Mouse (Mus musculus) gastrocnemius, postnatal 36 days (tissue): ENCODE data around the gene Smyd3. TPM values are rescaled to one million over a fixed set of nuclear protein-coding genes. Genes with fewer than 3 reads are reported as not detected.

ENCODE experiments used
- DNase-seq, 2 experiments: peaks; one replicate each; pipeline ENCODE4 v3.0.0; 2022
- intact Hi-C: fragments of 180-260 bp; cut with DNase I; formaldehyde crosslinking; loops from one replicate; pipeline ENCODE4 v1.15.1; 2025
- total RNA-seq, 2 experiments: library from RNA; stranded (reverse); gene quantifications; 2 replicates each; pipeline ENCODE4 v1.2.3; 2021

Gene Smyd3
- total RNA-seq, 2 experiments from 2014 or later = 3.4 to 4.6 TPM

DNA sequence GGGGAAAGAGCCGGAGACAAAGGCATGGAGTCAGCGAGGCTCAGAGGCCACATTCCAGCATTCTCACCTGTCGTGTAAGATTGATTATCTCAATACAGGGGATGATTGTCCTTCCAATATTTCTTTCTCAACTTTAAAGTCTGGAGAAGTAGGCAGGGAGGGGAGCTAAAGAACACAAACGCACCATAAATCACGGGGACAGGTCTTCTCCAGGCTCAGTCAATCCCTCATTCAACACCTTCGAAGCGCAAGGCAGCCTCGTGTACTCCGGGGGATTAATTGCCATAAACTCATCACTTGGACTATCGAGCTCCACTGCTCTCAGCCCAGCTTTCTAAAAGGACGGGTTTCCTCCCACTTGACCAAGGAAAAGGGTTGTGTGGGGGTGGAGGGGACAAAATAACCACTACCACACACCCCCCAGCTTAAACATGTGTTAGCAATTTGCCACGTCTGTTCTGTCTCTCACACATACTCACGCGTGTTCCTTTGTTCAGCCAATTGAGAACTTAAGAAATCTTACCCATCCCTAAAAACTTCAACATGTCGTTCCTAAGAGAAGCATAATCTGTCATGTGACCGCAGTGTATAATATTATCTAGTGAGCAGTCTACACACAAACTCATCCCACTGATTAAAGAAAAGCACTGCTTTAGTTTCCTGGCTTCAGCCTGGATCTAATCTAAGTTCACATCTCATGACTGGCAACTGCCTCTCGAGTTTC lies 43.8 kb downstream of the Smyd3 start:
- intact Hi-C loops = loop anchor here (10.0 kb wide), 1 partner anchor 329 kb away; no protein-coding TSS in a partner anchor
- no peak for DNase-seq

DNA sequence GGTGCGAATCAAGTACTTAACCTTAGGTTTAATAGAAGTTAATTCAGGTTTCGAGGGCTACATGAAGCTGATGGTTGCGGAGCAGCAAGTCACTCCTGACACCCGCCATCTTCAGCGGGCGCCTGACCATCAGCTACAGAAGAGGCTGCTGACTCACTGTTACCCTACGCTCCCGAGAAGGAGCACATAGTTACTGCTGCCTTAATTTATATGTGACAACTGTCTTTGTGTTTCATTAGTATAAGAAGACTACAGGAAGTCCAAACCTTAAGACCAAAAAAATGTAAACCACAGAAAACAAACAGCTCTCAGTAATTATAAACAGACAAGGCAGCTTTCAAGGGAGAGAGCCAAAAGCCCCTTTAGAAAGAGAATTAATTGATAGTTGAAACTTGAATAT lies 49.9 kb downstream of the Smyd3 start:
- intact Hi-C loops = no loop called here
- no peak for DNase-seq

DNA sequence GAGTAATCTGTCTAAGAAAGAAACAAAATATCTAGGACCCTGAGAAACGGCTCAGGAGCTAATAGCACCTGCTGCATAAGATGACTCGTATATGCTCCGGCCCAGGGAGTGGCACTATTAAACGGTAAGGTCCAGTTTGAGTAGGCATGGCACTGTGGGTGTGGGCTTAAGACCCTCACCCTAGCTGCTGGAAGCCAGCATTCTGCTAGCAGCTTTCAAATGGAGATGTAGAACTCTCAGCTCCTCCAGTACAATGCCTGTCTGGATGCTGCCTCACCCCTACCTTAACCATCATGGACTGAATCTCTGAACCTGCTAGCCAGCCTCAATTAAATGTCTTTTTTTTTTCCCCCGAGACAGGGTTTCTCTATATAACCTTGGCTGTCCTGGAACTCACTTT lies 55.5 kb downstream of the Smyd3 start:
- DNase-seq = no peak
- intact Hi-C loops = no loop called here

DNA sequence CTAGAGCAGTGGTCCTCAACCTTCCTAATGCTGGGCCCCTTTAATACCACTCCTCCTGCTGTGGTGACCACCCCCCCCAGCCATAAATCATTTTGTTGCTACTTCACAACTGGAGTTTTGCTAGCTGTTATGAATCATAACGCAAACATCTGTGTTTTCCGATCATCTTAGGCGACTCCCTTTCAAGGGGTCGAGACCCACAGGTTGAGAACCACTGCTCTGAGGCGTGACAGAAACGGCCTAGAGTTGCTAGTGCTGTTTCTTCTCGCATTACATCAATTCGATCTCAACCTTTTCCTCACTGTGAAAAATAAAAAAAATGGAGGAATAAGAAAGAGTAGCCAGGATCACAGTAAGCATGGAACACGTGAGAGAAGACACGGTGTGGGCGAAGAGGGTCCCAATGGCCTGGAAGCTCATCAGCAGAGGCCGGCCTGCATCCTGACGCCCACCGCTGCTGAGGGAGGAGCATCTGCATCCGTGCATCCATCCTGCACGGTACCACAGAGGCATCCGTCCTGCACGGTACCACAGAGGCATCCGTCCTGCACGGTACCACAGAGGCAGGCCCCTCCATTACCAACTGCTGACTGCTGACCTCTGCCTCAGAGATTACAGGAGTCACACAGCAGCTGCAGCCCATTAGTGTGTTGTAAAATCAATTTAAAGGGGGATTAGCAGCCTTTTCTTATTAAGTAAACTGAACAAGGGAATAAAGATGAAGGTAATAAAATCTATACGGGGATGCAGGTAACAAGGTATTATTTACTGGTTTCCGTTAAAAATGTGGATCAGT lies 56.6 kb downstream of the Smyd3 start:
- intact Hi-C loops = no loop called here
- no peak for DNase-seq

DNA sequence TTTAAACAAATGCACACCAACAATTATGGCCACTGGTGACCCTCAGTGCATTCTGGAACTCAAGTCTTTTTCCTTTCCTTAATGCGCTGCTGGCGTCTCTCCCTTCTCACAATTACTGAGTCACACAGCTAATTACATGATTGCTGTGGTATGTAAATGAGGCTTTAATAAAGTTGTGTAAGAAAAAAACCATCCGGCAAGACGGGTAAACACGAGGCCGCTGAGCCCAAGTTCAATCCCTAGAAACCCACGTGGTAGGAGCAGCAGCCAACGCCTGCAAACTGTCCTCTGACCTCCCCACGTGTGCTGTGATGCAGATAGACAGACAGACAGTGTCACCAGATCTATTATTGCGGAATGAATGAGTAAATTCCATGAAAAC lies 58.9 kb downstream of the Smyd3 start:
- DNase-seq = no peak
- intact Hi-C loops = no loop called here

DNA sequence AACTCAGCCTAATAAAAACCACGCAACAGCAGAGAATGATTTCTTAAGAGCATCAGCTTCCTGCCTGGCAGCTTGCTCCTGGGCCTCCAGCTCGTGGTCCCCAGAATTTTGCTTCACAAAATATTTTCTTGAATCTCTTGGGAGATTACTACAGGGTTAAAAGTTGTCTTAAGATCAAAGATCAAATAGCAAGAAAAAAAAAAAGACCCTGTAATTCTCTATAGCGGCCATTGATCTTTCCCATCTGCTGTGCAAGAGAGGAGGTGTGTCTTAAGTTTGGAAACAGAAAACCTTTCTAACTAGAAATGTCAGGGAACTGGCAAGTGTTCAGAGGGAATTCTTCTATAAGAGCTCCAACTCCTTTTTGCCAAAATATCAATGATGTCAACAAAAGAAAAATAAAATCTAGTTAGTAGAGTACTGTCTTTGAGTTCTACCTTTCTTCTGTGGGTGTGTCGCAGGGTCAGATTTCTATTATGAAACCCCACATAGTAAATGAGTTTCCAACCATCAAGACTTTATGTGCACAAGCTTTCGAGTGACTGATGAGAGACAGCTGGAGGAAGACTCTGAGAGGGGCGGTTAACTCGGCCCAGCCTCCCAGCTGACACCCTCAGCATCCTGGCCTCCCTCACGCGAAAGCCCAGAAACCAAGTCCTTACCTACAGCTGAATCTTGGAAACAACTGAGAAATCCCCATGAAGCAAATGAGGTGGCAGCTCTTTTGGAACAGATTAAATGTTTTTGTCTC lies 59.4 kb downstream of the Smyd3 start:
- intact Hi-C loops = no loop called here
- no peak for DNase-seq

DNA sequence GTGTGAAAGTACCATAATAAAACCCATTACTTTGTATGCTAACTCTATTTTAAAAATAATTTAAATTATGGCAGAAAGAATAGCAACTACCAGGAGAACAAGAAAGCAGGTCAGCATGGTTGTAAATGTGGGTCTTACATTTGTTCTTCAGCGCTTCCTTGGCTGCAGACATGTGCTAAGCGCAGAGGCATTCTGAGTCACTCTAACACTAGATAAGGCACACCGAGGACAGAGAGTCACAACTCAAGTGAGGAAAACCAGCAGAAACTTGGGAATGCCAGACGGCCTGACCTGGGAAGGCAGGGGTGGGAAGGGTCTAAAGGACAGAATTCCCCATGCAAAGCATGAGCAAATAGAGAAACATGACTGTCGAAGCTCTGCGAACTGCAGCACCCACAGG lies 63.2 kb downstream of the Smyd3 start:
- intact Hi-C loops = no loop called here
- no peak for DNase-seq

DNA sequence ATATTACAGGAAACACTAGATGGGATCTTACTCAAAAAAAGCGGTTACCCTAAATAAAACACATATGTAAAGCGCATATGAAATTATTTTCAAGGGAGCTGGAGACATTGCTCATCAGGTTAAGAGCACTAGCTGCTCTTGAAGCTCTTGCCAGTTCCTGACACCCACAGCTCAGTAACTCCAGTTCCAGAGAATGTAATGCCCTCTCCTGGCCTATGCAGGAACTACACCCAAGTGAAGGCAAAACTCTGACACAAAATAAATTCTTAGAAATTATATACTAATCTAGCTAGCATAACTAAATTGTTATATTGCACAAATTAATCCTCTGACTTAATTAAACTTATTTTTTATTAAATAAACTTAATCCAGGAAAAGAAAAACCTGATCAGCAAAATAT lies 66.6 kb downstream of the Smyd3 start:
- intact Hi-C loops = no loop called here
- DNase-seq = no peak

DNA sequence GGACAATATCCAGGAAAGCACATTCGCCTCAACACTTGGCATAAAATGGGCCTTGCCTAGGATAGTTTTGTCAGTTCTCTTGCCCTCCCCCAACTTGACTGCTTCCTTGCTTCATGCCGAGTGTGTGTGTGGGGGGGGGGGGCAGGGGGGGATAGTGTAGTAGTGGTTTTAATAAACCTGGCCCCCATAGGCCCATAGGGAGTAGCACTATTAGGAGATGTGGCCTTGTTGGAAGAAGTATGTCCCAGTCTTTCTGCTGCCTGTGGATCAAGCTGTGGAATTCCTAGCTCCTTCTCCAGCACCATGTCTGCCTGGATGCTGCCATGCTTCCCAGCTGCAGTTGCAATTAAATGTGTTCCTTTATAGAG lies 71.0 kb downstream of the Smyd3 start:
- no peak for DNase-seq
- intact Hi-C loops = no loop called here

DNA sequence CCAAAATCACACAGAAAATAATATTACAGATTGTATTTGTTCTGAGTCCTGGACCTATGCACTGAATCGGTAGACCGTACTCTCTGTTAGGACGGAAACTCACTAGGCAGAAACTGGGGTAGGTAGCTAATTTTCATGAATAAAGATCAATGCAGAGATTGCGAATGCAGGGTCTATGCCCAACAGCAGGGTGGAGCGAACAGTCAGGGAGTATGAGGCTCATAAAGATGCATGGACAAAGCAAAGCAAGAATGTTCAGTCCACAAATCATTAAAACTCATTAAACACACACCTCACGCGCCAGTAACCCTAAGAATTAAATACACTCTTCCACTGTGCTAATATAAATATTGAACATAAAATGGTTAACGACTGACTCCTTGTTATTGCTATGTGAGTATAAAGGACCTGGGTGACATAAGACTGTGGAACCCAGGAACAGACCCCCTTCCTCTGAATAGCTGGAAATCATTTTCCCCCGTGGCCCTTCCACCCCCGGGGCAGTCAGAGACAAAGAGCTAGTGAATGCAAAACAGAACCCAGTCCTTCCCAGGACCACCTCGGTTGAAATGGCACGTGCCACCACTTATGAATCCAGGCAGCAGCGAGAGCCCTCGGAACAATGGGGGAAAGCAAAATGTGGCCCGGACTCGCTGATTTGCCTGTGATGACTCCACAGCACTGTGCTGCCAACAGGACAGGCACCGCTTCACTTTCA lies 71.6 kb downstream of the Smyd3 start:
- intact Hi-C loops = no loop called here
- DNase-seq = no peak

DNA sequence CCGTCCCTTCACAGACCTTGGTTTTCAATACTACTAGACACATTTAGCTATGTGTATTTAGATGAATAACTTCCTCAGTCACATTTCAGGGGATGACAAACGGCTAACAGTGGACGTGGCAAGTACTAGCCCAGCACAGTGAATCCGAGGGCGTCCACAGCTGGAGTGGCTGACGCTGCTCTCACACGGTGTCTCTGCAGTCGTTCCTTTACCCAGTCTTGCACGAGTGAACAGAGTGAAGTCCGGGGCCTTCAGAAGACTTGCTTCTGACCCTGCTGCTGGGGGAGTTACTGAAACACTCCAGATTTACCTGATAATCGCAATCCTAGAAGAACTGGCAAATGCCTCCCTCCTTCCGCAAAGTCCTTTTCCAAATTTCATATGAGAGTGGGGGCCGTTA lies 74.0 kb downstream of the Smyd3 start:
- no peak for DNase-seq
- intact Hi-C loops = no loop called here

DNA sequence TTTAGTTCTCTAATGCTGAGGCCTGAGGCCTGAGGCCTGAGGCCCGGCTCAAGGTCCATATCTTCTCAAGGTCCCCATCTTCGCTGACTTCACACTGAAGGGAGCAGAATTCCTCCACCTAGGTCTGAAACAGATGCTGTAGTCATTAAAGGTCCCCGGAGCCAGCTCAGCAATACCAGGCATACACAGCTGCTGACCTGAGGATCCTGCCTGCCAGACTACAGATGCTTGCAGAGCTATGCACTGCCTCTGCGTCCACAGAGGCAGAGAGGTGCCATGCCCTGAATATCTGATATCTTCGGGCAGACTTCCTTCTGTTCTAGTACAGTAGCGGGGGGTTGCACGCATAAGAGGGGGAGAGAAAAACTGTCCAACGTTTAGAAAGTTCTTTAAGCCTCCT lies 74.4 kb downstream of the Smyd3 start:
- intact Hi-C loops = no loop called here
- DNase-seq = no peak

DNA sequence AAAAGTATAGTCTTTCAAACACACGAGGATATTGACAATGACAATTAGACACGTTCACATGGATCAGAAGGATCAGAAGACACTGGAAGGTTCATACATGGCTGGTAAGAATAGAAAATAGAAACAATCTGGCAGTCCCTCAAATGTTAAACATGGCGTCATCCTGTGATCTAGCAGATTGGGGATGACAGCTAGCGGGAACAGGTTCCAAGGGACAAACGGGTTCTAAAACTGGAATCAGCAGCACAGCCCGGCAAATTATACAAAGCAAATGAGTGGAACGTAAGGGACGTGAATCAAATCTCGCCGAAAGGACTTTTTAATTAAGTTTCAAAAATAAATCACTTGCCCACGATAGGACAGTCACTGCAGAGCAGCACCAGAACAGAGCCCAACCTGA lies 81.2 kb downstream of the Smyd3 start:
- DNase-seq = no peak
- intact Hi-C loops = no loop called here

DNA sequence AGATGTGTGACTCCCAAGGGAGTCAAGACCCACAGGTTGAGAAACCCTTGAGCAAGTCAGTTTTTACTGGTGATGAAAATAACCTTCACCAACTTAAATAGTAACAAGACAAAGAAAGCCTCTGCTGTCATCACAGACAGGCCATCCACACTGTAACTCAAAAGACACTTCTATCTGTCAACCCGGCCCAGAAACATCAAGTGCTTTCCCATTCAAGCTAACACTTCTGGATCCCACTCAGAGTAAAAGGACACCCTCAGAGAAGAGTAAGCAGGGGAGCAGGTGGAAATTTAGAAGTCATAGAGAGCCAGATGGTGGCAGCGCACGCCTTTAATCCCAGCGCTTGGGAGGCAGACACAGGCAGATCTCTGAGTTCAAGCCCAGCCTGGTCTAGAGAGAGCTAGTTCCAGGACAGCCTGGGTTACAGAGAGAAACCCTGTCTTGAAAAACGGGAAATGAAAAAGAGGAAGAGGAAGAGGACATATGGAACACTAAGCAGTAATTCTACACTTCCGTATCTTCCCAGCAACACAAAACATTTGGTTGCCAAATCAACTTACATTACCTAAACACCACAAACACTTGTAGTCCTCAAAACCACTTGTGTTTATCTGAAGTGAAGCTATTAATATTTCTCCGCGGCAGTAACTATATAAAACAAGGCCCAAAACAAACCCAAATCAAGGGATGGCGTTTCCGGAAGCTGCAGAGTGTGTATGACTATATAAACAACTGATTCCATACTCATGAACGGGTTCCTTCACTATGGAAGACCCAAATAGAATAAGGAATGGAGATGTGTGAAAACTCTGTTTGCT lies 83.2 kb downstream of the Smyd3 start:
- intact Hi-C loops = no loop called here
- no peak for DNase-seq

DNA sequence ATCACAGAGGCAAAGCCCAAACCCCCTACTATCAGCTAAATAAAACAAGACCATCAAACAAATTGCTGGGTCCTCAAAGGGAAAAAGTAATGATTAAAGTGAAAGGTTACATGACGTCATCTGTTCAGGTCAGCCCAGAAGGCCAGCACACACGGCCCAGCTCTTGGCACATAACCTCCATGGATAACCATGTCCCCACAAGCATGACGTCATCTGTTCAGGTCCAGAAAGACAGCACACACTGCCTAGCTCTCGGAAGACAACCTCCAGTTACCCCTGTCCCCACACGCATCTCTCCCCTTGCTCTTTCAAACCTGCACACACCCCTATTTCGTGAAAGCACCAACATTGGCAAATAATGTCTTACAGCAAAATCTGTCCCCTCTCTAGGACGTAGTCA lies 84.0 kb downstream of the Smyd3 start:
- no peak for DNase-seq
- intact Hi-C loops = no loop called here

DNA sequence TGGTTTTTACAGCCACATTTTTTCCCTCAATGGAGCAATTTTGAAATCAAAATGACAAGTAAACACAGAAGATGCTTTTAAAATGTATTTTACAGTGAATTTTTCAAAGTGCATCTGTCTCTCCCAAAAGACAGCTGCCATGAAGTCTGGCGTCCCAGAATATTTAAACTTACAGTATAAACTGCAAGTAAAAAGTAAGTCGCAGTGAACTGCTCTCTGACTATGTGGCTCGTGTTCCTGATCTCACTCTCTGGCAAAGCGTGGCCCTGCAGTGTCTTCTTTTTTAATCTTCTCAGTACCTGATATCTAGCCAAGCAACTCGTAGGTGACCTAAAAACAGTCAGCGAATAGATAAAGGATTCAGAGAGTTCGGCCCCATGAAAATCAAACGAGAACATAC lies 84.5 kb downstream of the Smyd3 start:
- no peak for DNase-seq

DNA sequence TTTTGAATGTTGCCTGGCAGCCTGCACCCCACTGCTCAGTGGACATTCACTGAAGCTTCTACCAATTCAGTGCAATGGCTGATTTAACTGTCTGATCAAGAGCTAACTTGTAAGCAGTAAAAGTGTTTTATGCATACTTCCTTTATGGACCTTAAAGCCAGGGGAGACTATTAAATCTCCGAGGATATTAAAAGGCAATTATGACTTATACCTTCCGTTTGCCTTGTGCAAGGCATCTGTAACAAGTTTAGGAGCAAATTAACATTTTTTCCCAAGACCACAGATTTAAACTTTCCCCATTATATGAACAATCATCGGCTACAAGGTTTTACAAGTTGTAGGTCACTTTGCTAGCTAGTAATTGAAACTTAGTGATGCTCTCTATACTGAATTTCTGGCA lies 87.8 kb downstream of the Smyd3 start:
- DNase-seq = no peak
- intact Hi-C loops = no loop called here

More for the DNA sequence above, 84.5 kb downstream of the Smyd3 start:
- intact Hi-C loops = no loop called here

DNA sequence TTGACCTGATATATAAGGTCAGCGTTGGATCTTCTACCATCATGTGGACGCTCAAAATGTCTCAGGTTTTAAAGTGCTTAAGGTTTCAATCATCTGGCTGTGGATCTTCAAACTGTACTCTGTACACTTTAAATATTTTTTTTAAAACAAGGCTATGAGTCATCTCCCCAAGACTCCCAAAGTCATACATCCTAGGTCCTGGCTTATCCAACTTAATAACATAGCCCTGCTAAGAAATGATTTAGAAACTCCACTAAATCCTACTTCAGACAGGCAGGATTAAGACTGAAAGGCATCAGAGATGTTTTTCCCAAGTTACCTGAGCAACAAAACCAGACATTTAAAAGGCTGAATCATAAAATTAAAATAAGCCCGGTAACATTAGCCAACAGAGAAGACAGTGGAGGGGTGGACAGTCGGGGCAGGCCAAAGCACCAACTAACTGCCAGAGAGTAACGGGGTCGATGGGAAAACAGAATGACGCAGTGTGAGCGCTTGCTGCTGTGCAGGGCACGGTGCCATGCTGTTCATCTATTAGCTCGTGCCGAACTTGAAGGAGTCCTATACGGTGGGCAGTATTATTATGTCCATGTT lies 92.9 kb downstream of the Smyd3 start:
- intact Hi-C loops = no loop called here
- no peak for DNase-seq

DNA sequence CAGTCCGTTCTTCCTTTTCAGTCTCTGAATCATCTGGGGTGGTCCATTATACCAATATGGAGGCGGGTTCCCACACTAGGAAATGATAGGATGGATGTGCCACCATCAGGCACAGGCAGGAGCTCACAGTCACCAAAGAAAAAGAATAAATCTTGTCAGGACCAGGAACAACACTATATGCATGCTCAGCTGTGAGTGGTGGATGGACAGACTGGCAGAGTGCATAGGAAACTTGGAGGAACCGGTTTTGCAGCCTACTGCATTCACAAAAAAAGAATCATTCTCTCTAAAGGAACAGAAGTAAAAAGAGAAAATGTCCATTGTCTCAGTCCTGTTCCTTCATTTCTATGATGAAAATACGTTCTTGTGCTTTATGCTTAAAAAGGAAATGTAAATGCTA lies 98.8 kb downstream of the Smyd3 start:
- intact Hi-C loops = no loop called here
- DNase-seq = no peak

DNA sequence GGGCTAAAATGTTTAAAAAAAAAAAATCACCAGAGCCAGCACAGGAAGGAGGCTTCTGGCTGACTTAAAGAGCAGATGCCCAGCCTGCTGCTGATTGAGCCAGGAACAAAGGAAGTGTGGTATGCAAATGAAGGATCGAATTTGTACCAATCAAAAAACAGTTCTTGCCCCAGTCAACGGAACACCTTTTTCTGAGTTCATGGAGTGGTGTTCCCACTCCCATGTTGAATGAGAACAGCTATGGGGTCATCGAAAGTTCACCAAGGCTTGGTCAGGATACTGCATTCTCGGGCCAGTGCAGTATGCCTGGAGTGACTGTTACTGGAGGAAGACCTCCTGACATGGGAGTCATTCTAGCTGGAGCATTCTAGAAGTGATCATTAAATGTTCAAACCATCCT lies 109.8 kb downstream of the Smyd3 start:
- intact Hi-C loops = no loop called here

More for the DNA sequence above, 109.8 kb downstream of the Smyd3 start:
- no peak for DNase-seq
